Mouse (Mus musculus): ENCODE measurements around the gene Tcf21.

- TF ChIP-seq CTCF (conservative IDR thresholded peaks at IDR 0.05; ENCODE audit: low read length) (no peak), NANOG (IDR thresholded peaks at IDR 0.05; ENCODE audit: borderline replicate concordance, low read length) (no peak)
Measured at GRCm38 (mm10) chr10:22814771-22815170, 5.2 kb downstream of the Tcf21 start.
